Mouse (Mus musculus) bone marrow macrophage, adult 2 months (primary cell): ENCODE measurements around the gene Masp1. TPM values are rescaled to one million over a fixed set of nuclear protein-coding genes. Genes with fewer than 3 reads are reported as not detected.

ENCODE experiments used
- H3K27ac ChIP-seq: 2 replicates; pipeline ENCODE4 v1.5.1; 2012; ENCODE audit warnings: low read depth, low read length; ENCODE audit not compliant: insufficient read depth
- H3K4me1 ChIP-seq: 2 replicates; pipeline ENCODE4 v1.6.1; 2012; ENCODE audit warnings: low read length; ENCODE audit not compliant: control insufficient read depth, insufficient read depth
- H3K4me3 ChIP-seq: 2 replicates; pipeline ENCODE4 v1.5.1; 2012; ENCODE audit warnings: mild to moderate bottlenecking, low read length, moderate library complexity; ENCODE audit not compliant: insufficient read depth
- CTCF ChIP-seq: IDR thresholded peaks from 2 replicates; pipeline ENCODE4 v1.5.1; 2012; ENCODE audit warnings: low read depth, mild to moderate bottlenecking, low read length, moderate library complexity
- POLR2A ChIP-seq: IDR thresholded peaks from 2 replicates; pipeline ENCODE4 v1.6.1; 2012; ENCODE audit warnings: mild to moderate bottlenecking, low read depth, low read length, borderline replicate concordance
- polyA plus RNA-seq: library from polyadenylated mRNA; stranded (reverse); fragments of >200 nt; gene quantifications from 2 replicates; pipeline ENCODE4 v1.2.4, GENCODE M21; 2012; ENCODE audit not compliant: missing spikeins, insufficient read depth, insufficient read length

The Masp1 gene
- polyA plus RNA-seq, 1 experiment = 0.48 TPM

- Histone ChIP-seq H3K27ac (no peak overlapping the region), H3K4me1 (peaks cover 14% of the 10 kb centered on the region), H3K4me3 (no peak overlapping the region)
- TF ChIP-seq CTCF = no peak
- no peak for TF ChIP-seq POLR2A
Observed at GRCm38 (mm10) chr16:23497881-23498280, 22.7 kb downstream of the Masp1 start.

- TF ChIP-seq POLR2A = no peak
- TF ChIP-seq CTCF = no peak
- no peak overlapping the region for H3K27ac ChIP-seq
Observed at GRCm38 (mm10) chr16:23497440-23497839, 23.2 kb downstream of the Masp1 start.

GRCm38 (mm10) chr16:23496245-23496924, 24.2 kb downstream of the Masp1 start:
- Histone ChIP-seq H3K4me3 (no peak overlapping the region), H3K4me1 (peaks cover 23% of the 10 kb centered on the region), H3K27ac (no peak overlapping the region)
- TF ChIP-seq POLR2A (no peak), CTCF (no peak)

More at GRCm38 (mm10) chr16:23497440-23497839, 23.2 kb downstream of the Masp1 start:
- Histone ChIP-seq H3K4me3 (no peak overlapping the region), H3K4me1 (peaks cover 19% of the 10 kb centered on the region)

- H3K27ac ChIP-seq = no peak overlapping the region
- no peak for TF ChIP-seq POLR2A
- no peak for TF ChIP-seq CTCF
- H3K4me3 ChIP-seq = no peak overlapping the region
- peaks cover 18% of the 10 kb centered on the region for H3K4me1 ChIP-seq
Observed at GRCm38 (mm10) chr16:23492783-23493182, 27.8 kb downstream of the Masp1 start.

GRCm38 (mm10) chr16:23483292-23483691, 37.3 kb downstream of the Masp1 start:
- TF ChIP-seq CTCF (no peak), POLR2A (no peak)
- H3K27ac ChIP-seq = no peak overlapping the region
- H3K4me1 ChIP-seq = peaks cover 3% of the 10 kb centered on the region; the same call in 1 of the 2 replicates

GRCm38 (mm10) chr16:23482846-23483245, 37.8 kb downstream of the Masp1 start:
- TF ChIP-seq POLR2A (no peak), CTCF (no peak)
- Histone ChIP-seq H3K27ac (no peak overlapping the region), H3K4me3 (no peak overlapping the region), H3K4me1 (peaks cover 3% of the 10 kb centered on the region; the same call in 1 of the 2 replicates)

More at GRCm38 (mm10) chr16:23483292-23483691, 37.3 kb downstream of the Masp1 start:
- H3K4me3 ChIP-seq = no peak overlapping the region

- H3K4me3 ChIP-seq = no peak overlapping the region
- peaks cover 3% of the 10 kb centered on the region; the same call in 1 of the 2 replicates for H3K4me1 ChIP-seq
- TF ChIP-seq POLR2A (no peak), CTCF (no peak)
- no peak overlapping the region for H3K27ac ChIP-seq
Observed at GRCm38 (mm10) chr16:23482218-23482617, 38.4 kb downstream of the Masp1 start.

- no peak for TF ChIP-seq CTCF
- TF ChIP-seq POLR2A = no peak
- peaks cover 3% of the 10 kb centered on the region; the same call in 1 of the 2 replicates for H3K4me1 ChIP-seq
Observed at GRCm38 (mm10) chr16:23479872-23480603, 40.6 kb downstream of the Masp1 start.

GRCm38 (mm10) chr16:23476598-23476997, 44.0 kb downstream of the Masp1 start:
- peaks cover 3% of the 10 kb centered on the region; the same call in 1 of the 2 replicates for H3K4me1 ChIP-seq
- H3K4me3 ChIP-seq = no peak overlapping the region
- TF ChIP-seq POLR2A (no peak), CTCF (no peak)
- H3K27ac ChIP-seq = no peak overlapping the region

More at GRCm38 (mm10) chr16:23479872-23480603, 40.6 kb downstream of the Masp1 start:
- no peak overlapping the region for H3K4me3 ChIP-seq
- H3K27ac ChIP-seq = no peak overlapping the region

GRCm38 (mm10) chr16:23475651-23476050, 45.0 kb downstream of the Masp1 start:
- Histone ChIP-seq H3K4me1 (peaks cover 3% of the 10 kb centered on the region; the same call in 1 of the 2 replicates), H3K27ac (no peak overlapping the region), H3K4me3 (no peak overlapping the region)
- TF ChIP-seq CTCF (no peak), POLR2A (no peak)
